Mouse (Mus musculus): Measurements from ENCODE around the gene Vmn1r47.
"Not testable (repeated sequence)": the region's sequence is repeated elsewhere in the genome, so short reads cannot be mapped to it uniquely, and the experiment has no call there.

- not testable (repeated sequence) for TF ChIP-seq CTCF, EP300 (IDR thresholded peaks at IDR 0.05; ENCODE audit: low read depth)
Measured at GRCm38 (mm10) chr6:90036741-90037140, 20.8 kb downstream of the Vmn1r47 start, which contains the start of gene Vmn1r48.

All from liver, embryonic 14.5 days (tissue).